Mouse (Mus musculus): ENCODE data around the gene Ppm1d. TPM values are rescaled to one million over a fixed set of nuclear protein-coding genes. Genes with fewer than 3 reads are reported as not detected.

Ppm1d gene
- polyA plus RNA-seq, 1 experiment from 2014 or later: 26.5 TPM

- H3K4me1 ChIP-seq (replicated peaks; ENCODE audit: control insufficient read depth, insufficient read depth, low read length): no peaks in the 10 kb centered on the region
- DNase-seq (ENCODE audit: low spot score) (no peak), ATAC-seq (ENCODE audit: low FRiP score) (no peak)
- H3K4me2 ChIP-seq (replicated peaks; ENCODE audit: low read depth, low read length): no peak overlapping the region
- no peak overlapping the region for H3K9ac ChIP-seq (ENCODE audit: low read depth, low read length)
- WGBS: 71% methylated on average over 15 of the region's 15 CpGs
- no peaks in the 10 kb centered on the region for H3K36me3 ChIP-seq (ENCODE audit: control insufficient read depth, insufficient read depth, low read length)
- no peaks in the 10 kb centered on the region for H3K9me3 ChIP-seq (ENCODE audit: control insufficient read depth, low read length)
- no peak overlapping the region for H3K27ac ChIP-seq (ENCODE audit: low read depth, low read length)
- no peak overlapping the region for H3K4me3 ChIP-seq (ENCODE audit: low read depth, low read length)
- H3K27me3 ChIP-seq (ENCODE audit: control insufficient read depth, insufficient read depth, low read length): no peaks in the 10 kb centered on the region
Observed at GRCm38 (mm10) chr11:85281219-85281878, 29.7 kb upstream of the Ppm1d start.

GRCm38 (mm10) chr11:85297953-85298352, 13.1 kb upstream of the Ppm1d start:
- no peak for DNase-seq (ENCODE audit: low spot score)

GRCm38 (mm10) chr11:85299880-85300279, 11.2 kb upstream of the Ppm1d start:
- ATAC-seq (ENCODE audit: low FRiP score) (no peak), DNase-seq (ENCODE audit: low spot score) (no peak)
- WGBS: 85% methylated on average over 2 of the region's 2 CpGs
- Histone ChIP-seq H3K4me2 (replicated peaks; ENCODE audit: low read depth, low read length) (no peak overlapping the region), H3K9me3 (ENCODE audit: control insufficient read depth, low read length) (no peaks in the 10 kb centered on the region), H3K27me3 (ENCODE audit: control insufficient read depth, insufficient read depth, low read length) (no peaks in the 10 kb centered on the region), H3K9ac (ENCODE audit: low read depth, low read length) (no peak overlapping the region), H3K36me3 (ENCODE audit: control insufficient read depth, insufficient read depth, low read length) (no peaks in the 10 kb centered on the region), H3K4me1 (replicated peaks; ENCODE audit: control insufficient read depth, insufficient read depth, low read length) (no peaks in the 10 kb centered on the region), H3K27ac (ENCODE audit: low read depth, low read length) (no peak overlapping the region), H3K4me3 (ENCODE audit: low read depth, low read length) (no peak overlapping the region)

More at GRCm38 (mm10) chr11:85297953-85298352, 13.1 kb upstream of the Ppm1d start:
- H3K9ac ChIP-seq (ENCODE audit: low read depth, low read length): no peak overlapping the region
- no peak overlapping the region for H3K4me2 ChIP-seq (replicated peaks; ENCODE audit: low read depth, low read length)
- no peaks in the 10 kb centered on the region for H3K27me3 ChIP-seq (ENCODE audit: control insufficient read depth, insufficient read depth, low read length)
- H3K9me3 ChIP-seq (ENCODE audit: control insufficient read depth, low read length): no peaks in the 10 kb centered on the region
- no peaks in the 10 kb centered on the region for H3K36me3 ChIP-seq (ENCODE audit: control insufficient read depth, insufficient read depth, low read length)
- H3K4me1 ChIP-seq (replicated peaks; ENCODE audit: control insufficient read depth, insufficient read depth, low read length): no peaks in the 10 kb centered on the region
- no peak overlapping the region for H3K4me3 ChIP-seq (ENCODE audit: low read depth, low read length)
- WGBS: 86% methylated on average over 13 of the region's 13 CpGs
- H3K27ac ChIP-seq (ENCODE audit: low read depth, low read length): no peak overlapping the region
- ATAC-seq (ENCODE audit: low FRiP score): no peak

- H3K9me3 ChIP-seq (ENCODE audit: control insufficient read depth, low read length): no peaks in the 10 kb centered on the region
- no peak overlapping the region for H3K4me3 ChIP-seq (ENCODE audit: low read depth, low read length)
- no peak overlapping the region for H3K9ac ChIP-seq (ENCODE audit: low read depth, low read length)
- no peak overlapping the region for H3K4me2 ChIP-seq (replicated peaks; ENCODE audit: low read depth, low read length)
- H3K36me3 ChIP-seq (ENCODE audit: control insufficient read depth, insufficient read depth, low read length): no peaks in the 10 kb centered on the region
- DNase-seq (ENCODE audit: low spot score) (no peak), ATAC-seq (ENCODE audit: low FRiP score) (no peak)
- H3K27me3 ChIP-seq (ENCODE audit: control insufficient read depth, insufficient read depth, low read length): no peaks in the 10 kb centered on the region
- WGBS: 83% methylated on average over 3 of the region's 3 CpGs
- no peaks in the 10 kb centered on the region for H3K4me1 ChIP-seq (replicated peaks; ENCODE audit: control insufficient read depth, insufficient read depth, low read length)
- no peak overlapping the region for H3K27ac ChIP-seq (ENCODE audit: low read depth, low read length)
Observed at GRCm38 (mm10) chr11:85301161-85301560, 9.9 kb upstream of the Ppm1d start.

GRCm38 (mm10) chr11:85301836-85302235, 9.2 kb upstream of the Ppm1d start:
- Histone ChIP-seq H3K4me3 (ENCODE audit: low read depth, low read length) (no peak overlapping the region), H3K4me2 (replicated peaks; ENCODE audit: low read depth, low read length) (no peak overlapping the region), H3K27me3 (ENCODE audit: control insufficient read depth, insufficient read depth, low read length) (no peaks in the 10 kb centered on the region), H3K4me1 (replicated peaks; ENCODE audit: control insufficient read depth, insufficient read depth, low read length) (no peaks in the 10 kb centered on the region), H3K27ac (ENCODE audit: low read depth, low read length) (no peak overlapping the region), H3K36me3 (ENCODE audit: control insufficient read depth, insufficient read depth, low read length) (no peaks in the 10 kb centered on the region), H3K9me3 (ENCODE audit: control insufficient read depth, low read length) (no peaks in the 10 kb centered on the region), H3K9ac (ENCODE audit: low read depth, low read length) (no peak overlapping the region)
- WGBS: 72% methylated on average over 2 of the region's 2 CpGs
- ATAC-seq (ENCODE audit: low FRiP score): no peak
- DNase-seq (ENCODE audit: low spot score): no peak

GRCm38 (mm10) chr11:85306577-85307260, 4.3 kb upstream of the Ppm1d start:
- no peak overlapping the region for H3K9ac ChIP-seq (ENCODE audit: low read depth, low read length)
- no peak for ATAC-seq (ENCODE audit: low FRiP score)
- no peak overlapping the region for H3K4me2 ChIP-seq (replicated peaks; ENCODE audit: low read depth, low read length)
- H3K4me3 ChIP-seq (ENCODE audit: low read depth, low read length): no peak overlapping the region
- no peaks in the 10 kb centered on the region for H3K36me3 ChIP-seq (ENCODE audit: control insufficient read depth, insufficient read depth, low read length)
- no peaks in the 10 kb centered on the region for H3K4me1 ChIP-seq (replicated peaks; ENCODE audit: control insufficient read depth, insufficient read depth, low read length)
- no peaks in the 10 kb centered on the region for H3K9me3 ChIP-seq (ENCODE audit: control insufficient read depth, low read length)
- WGBS: 76% methylated on average over 4 of the region's 4 CpGs
- no peak overlapping the region for H3K27ac ChIP-seq (ENCODE audit: low read depth, low read length)
- H3K27me3 ChIP-seq (ENCODE audit: control insufficient read depth, insufficient read depth, low read length): no peaks in the 10 kb centered on the region
- no peak for DNase-seq (ENCODE audit: low spot score)

- no peak for ATAC-seq (ENCODE audit: low FRiP score)
- H3K27ac ChIP-seq (ENCODE audit: low read depth, low read length): no peak overlapping the region
- no peak overlapping the region for H3K4me2 ChIP-seq (replicated peaks; ENCODE audit: low read depth, low read length)
- H3K9me3 ChIP-seq (ENCODE audit: control insufficient read depth, low read length): no peaks in the 10 kb centered on the region
- no peaks in the 10 kb centered on the region for H3K27me3 ChIP-seq (ENCODE audit: control insufficient read depth, insufficient read depth, low read length)
- 82% methylated on average over 2 of the region's 2 CpGs for WGBS
- H3K36me3 ChIP-seq (ENCODE audit: control insufficient read depth, insufficient read depth, low read length): no peaks in the 10 kb centered on the region
- no peak for DNase-seq (ENCODE audit: low spot score)
- H3K4me1 ChIP-seq (replicated peaks; ENCODE audit: control insufficient read depth, insufficient read depth, low read length): no peaks in the 10 kb centered on the region; the same call in 1 of the 2 replicates
- H3K4me3 ChIP-seq (ENCODE audit: low read depth, low read length): no peak overlapping the region
- no peak overlapping the region for H3K9ac ChIP-seq (ENCODE audit: low read depth, low read length)
Observed at GRCm38 (mm10) chr11:85308799-85309198, 2.2 kb upstream of the Ppm1d start.

GRCm38 (mm10) chr11:85310407-85310712, 684 bp upstream of the Ppm1d start:
- Histone ChIP-seq H3K4me3 (ENCODE audit: low read depth, low read length) (peak overlapping the region; percentile 67), H3K27ac (ENCODE audit: low read depth, low read length) (peak overlapping the region; percentile 72), H3K4me1 (replicated peaks; ENCODE audit: control insufficient read depth, insufficient read depth, low read length) (no peaks in the 10 kb centered on the region; the same call in 1 of the 2 replicates), H3K36me3 (ENCODE audit: control insufficient read depth, insufficient read depth, low read length) (no peaks in the 10 kb centered on the region), H3K9ac (ENCODE audit: low read depth, low read length) (peak overlapping the region; percentile 70), H3K9me3 (ENCODE audit: control insufficient read depth, low read length) (no peaks in the 10 kb centered on the region), H3K27me3 (ENCODE audit: control insufficient read depth, insufficient read depth, low read length) (no peaks in the 10 kb centered on the region), H3K4me2 (replicated peaks; ENCODE audit: low read depth, low read length) (peak overlapping the region; percentile 91)
- WGBS: 2% methylated on average over 15 of the region's 15 CpGs
- DNase-seq (ENCODE audit: low spot score) (no peak), ATAC-seq (ENCODE audit: low FRiP score) (no peak)
